Mouse (Mus musculus): ENCODE results near the gene Pou3f1.

GRCm38 (mm10) chr4:124664604-124665003 is 8.0 kb downstream of the Pou3f1 start:
- TF ChIP-seq EP300 (IDR thresholded peaks at IDR 0.05; ENCODE audit: insufficient read depth, low read depth, low read length) = no peak
- no peak for TF ChIP-seq POLR2A (IDR thresholded peaks at IDR 0.05; ENCODE audit: insufficient read depth, low read depth, low read length)
